Mouse (Mus musculus) hindbrain, embryonic 14.5 days (tissue): ENCODE measurements around the gene Crk. TPM values are rescaled to one million over a fixed set of nuclear protein-coding genes. Genes with fewer than 3 reads are reported as not detected.
"Not testable (repeated sequence)": the region's sequence is repeated elsewhere in the genome, so short reads cannot be mapped to it uniquely, and the experiment has no call there.

Experiments
- ATAC-seq: fragments of 200-750 bp; cut with Nextera tagmentation; 2 replicates; pipeline ENCODE4 v1.8.0; 2017; ENCODE audit warnings: moderate number of reproducible peaks, mild to moderate bottlenecking, moderate TSS enrichment, moderate library complexity; ENCODE audit not compliant: low FRiP score
- DNase-seq: peaks from one replicate; pipeline ENCODE4 v3.0.0-alpha.2; 2015; ENCODE audit warnings: low spot score
- H3K27ac ChIP-seq: fragments of 300-500 bp; sonication (generic); 2 replicates; pipeline ENCODE4 v1.5.1; 2014; ENCODE audit warnings: mild to moderate bottlenecking, moderate library complexity
- H3K27me3 ChIP-seq: fragments of 300-500 bp; sonication (generic); 2 replicates; pipeline ENCODE4 v1.6.1; 2014; ENCODE audit warnings: mild to moderate bottlenecking, low read length, mixed read lengths; ENCODE audit not compliant: control insufficient read depth, insufficient read depth
- H3K36me3 ChIP-seq: fragments of 300-500 bp; sonication (generic); replicated peaks from 2 replicates; pipeline ENCODE4 v1.6.1; 2014; ENCODE audit not compliant: control insufficient read depth, insufficient read depth
- H3K4me1 ChIP-seq: fragments of 300-500 bp; sonication (generic); replicated peaks from 2 replicates; pipeline ENCODE4 v1.6.1; 2014; ENCODE audit warnings: antibody characterized with exemption, low read length, mixed read lengths; ENCODE audit not compliant: control insufficient read depth, insufficient read depth
- H3K4me2 ChIP-seq: fragments of 300-500 bp; sonication (generic); replicated peaks from 2 replicates; pipeline ENCODE4 v1.6.1; 2014; ENCODE audit warnings: mild to moderate bottlenecking, moderate library complexity
- H3K4me3 ChIP-seq: fragments of 300-500 bp; sonication (generic); replicated peaks from 2 replicates; pipeline ENCODE4 v1.5.1; 2014; ENCODE audit warnings: mild to moderate bottlenecking, low read length
- H3K9ac ChIP-seq: fragments of 300-500 bp; sonication (generic); 2 replicates; pipeline ENCODE4 v1.6.1; 2014
- H3K9me3 ChIP-seq: fragments of 300-500 bp; sonication (generic); 2 replicates; pipeline ENCODE4 v1.6.1; 2016; ENCODE audit warnings: low read length; ENCODE audit not compliant: control insufficient read depth
- WGBS: fragments of 180-500 bp; shearing (Covaris S2); extraction: QIAGEN DNeasy Blood & Tissue Kit; methylation state at CpG from one replicate; pipeline ENCODE4 v1.1.7; 2014; 5-methylcytosine and 5-hydroxymethylcytosine counted together
- polyA plus RNA-seq: library from polyadenylated mRNA; unstranded; fragments of >200 nt; fragmentation: Nextera tagmentation; extraction: Ambion mirVana; gene quantifications from 2 replicates; pipeline ENCODE4 v1.2.1, GENCODE M21; 2014

The Crk gene
- polyA plus RNA-seq, 1 experiment from 2014 or later, result 102 TPM

DNA sequence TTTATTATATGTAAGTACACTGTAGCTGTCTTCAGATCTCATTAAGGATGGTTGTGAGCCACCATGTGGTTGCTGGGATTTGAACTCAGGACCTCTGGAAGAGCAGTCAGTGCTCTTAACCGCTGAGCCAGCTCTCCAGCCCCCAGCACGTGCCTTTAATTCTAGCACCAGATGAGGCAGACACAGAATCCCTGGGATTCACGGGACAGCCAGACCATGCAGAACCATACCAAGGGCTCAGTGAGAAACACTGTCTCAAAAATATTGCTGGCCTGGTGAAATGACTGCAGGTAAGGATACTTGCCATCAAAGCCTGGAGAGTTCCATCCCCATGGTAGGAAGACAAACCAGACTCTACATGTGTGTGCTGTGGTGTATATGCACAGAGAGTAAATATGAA, 18.4 kb downstream of the Crk start:
- not testable (repeated sequence) for H3K9me3 ChIP-seq, H3K4me2 ChIP-seq, H3K4me1 ChIP-seq, DNase-seq, H3K9ac ChIP-seq, ATAC-seq, H3K27ac ChIP-seq, H3K4me3 ChIP-seq, H3K27me3 ChIP-seq
- peaks cover 77% of the 10 kb centered on the region for H3K36me3 ChIP-seq
- 99% methylated on average over 3 of the region's 3 CpGs for WGBS

DNA sequence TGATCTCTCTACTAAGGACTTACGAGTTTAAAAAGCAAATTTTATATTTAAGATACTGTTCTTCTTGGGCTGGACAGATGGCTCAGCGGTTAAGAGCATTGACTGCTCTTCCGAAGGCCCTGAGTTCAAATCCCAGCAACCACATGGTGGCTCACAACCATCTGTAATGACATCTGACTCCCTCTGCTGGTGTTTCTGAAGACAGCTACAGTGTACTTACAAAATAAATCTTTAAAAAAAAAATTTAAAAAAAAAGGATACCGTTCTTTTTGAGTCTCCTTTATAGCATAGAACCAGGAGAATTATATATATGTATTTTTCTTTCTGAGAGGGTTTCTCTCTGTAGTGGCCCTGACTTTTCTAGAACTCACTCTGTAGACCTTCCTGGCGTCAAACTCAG, 21.5 kb downstream of the Crk start:
- Histone ChIP-seq H3K27me3 (no peaks in the 10 kb centered on the region), H3K4me3 (no peak overlapping the region), H3K4me1 (no peaks in the 10 kb centered on the region), H3K27ac (no peak overlapping the region), H3K36me3 (peaks cover 79% of the 10 kb centered on the region), H3K9me3 (no peaks in the 10 kb centered on the region), H3K9ac (no peak overlapping the region), H3K4me2 (no peak overlapping the region)
- DNase-seq (no peak), ATAC-seq (no peak)
- 97% methylated on average over 5 of the region's 5 CpGs for WGBS

DNA sequence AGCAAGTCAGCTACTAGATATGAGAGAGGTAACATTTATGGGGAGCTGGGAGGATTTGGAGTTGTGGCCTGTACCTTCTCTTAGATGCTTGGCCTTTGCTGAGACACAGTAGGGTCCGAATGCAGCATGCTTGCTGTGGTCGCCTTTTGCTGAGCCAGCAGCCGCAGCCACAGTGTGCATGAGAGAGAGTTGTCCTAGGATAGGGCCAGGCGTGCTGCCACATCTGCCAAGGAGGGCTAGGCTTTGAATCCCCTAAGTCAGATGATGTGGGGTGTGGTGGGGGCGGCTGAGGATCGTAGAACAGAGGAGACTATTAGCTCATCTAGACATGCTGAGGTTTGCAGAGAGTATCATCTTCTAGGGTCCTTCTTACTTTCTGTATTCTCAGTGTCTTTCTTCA, 23.7 kb downstream of the Crk start:
- no peak overlapping the region for H3K4me2 ChIP-seq
- no peaks in the 10 kb centered on the region for H3K4me1 ChIP-seq
- DNase-seq, result no peak
- peaks cover 83% of the 10 kb centered on the region for H3K36me3 ChIP-seq
- no peak for ATAC-seq
- no peak overlapping the region for H3K9ac ChIP-seq
- H3K9me3 ChIP-seq, result no peaks in the 10 kb centered on the region
- H3K27me3 ChIP-seq, result no peaks in the 10 kb centered on the region
- H3K27ac ChIP-seq, result no peak overlapping the region
- no peak overlapping the region for H3K4me3 ChIP-seq
- WGBS, result 96% methylated on average over 6 of the region's 6 CpGs

DNA sequence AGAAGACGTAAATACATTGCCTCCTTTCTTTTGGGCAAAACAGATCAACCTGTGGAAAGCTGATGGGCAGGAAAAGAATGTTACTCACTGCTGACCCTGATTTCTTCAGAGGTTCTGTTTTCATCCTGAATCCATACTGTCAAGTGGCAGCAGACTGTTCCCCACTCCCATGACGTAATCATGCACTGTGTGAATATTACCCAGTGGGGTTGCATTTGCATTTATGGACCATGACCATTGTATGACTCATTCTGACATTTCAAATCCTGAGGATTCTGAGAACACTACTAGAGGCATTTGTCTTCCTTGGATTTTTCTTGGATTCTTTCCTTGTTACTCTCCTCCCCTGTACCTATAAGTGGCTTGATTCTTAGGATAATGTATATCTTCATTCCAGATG, 24.7 kb downstream of the Crk start:
- Histone ChIP-seq H3K4me2 (no peak overlapping the region), H3K27me3 (no peaks in the 10 kb centered on the region), H3K36me3 (peaks cover 74% of the 10 kb centered on the region), H3K4me3 (no peak overlapping the region), H3K27ac (no peak overlapping the region), H3K9ac (no peak overlapping the region), H3K9me3 (no peaks in the 10 kb centered on the region), H3K4me1 (no peaks in the 10 kb centered on the region)
- DNase-seq, result no peak
- no peak for ATAC-seq
- WGBS, result 82% methylated on average over 2 of the region's 2 CpGs

DNA sequence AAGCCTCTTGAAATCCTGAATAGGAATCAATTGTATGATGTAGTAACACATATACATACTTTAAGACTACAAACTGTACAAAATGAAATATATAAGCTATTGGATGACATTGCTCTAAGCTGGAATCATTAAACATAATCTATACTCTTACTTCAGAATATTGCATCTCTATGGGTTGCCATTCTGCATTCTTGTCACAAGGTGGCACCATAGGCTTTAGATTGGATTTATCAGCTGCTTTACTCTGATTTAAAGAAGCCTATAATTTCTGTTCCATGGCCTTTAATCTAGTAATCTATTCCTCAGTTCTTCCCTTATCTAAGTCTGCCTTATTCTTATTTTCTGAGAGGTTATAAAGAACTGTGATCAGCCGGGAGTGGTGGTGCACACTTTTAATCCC, 34.9 kb downstream of the Crk start:
- Histone ChIP-seq H3K27ac (no peak overlapping the region), H3K9ac (no peak overlapping the region), H3K27me3 (no peaks in the 10 kb centered on the region), H3K4me2 (no peak overlapping the region), H3K36me3 (no peaks in the 10 kb centered on the region), H3K9me3 (no peaks in the 10 kb centered on the region), H3K4me1 (no peaks in the 10 kb centered on the region), H3K4me3 (no peak overlapping the region)
- no peak for ATAC-seq
- DNase-seq, result peak; percentile 51
- 96% methylated on average over 1 of the region's 1 CpGs for WGBS

DNA sequence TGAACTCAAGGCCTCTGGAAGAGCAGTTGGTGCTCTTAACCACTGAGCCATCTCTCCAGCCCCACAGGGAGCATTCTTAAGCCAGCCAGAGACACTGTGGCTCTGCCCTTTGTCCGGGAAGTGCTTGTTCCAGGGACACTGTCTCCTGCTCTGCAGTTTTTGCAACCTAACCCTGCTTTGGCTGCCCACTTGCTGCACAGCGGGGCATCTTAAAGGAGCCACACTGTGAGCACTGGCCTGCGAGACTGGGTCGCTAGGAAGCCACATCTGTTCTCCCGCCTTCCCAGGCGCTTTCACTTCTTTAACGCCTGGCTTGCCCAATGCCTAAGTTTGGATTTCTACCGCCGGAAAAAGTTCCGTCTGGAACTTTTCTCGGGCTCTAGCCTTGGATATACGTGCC, 36.5 kb downstream of the Crk start:
- no peak overlapping the region for H3K4me3 ChIP-seq
- no peaks in the 10 kb centered on the region for H3K36me3 ChIP-seq
- H3K9me3 ChIP-seq, result no peaks in the 10 kb centered on the region
- H3K4me2 ChIP-seq, result no peak overlapping the region; the same call in 1 of the 2 replicates
- H3K4me1 ChIP-seq, result no peaks in the 10 kb centered on the region
- 17% methylated on average over 12 of the region's 12 CpGs for WGBS
- ATAC-seq (no peak), DNase-seq (no peak)
- H3K27me3 ChIP-seq, result no peaks in the 10 kb centered on the region
- H3K9ac ChIP-seq, result no peak overlapping the region
- H3K27ac ChIP-seq, result no peak overlapping the region

DNA sequence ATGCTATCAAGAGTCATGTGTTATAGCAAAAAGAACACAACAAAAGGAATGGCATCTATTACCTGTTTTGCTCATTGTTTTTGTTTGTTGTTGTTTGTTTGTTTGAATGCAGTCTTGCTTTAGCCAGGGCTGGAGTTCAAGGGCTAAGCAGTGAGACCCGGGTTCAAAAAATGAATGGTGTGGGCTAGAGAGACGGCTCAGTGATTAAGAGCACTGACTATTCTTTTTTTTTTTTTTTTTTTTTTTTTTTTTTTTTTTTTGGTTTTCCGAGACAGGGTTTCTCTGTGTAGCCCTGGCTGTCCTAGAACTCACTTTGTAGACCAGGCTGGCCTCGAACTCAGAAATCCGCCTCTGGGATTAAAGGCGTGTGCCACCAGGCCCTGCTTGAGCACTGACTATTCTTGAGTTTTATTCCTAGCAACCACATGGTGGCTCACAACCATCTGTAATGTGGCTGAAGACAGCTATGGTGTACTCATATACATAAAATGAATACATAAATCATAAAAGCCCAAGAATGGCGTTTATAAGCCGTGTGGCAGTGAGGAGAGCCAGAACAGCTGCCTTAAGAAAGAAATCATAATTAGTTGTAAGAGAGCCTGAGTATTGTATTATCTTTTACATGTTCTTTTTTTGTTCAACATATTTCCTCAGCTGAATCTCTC, 37.7 kb downstream of the Crk start:
- Histone ChIP-seq H3K4me3 (no peak overlapping the region), H3K36me3 (no peaks in the 10 kb centered on the region), H3K27me3 (no peaks in the 10 kb centered on the region), H3K9me3 (peaks cover 4% of the 10 kb centered on the region; the same call in 1 of the 2 replicates), H3K9ac (no peak overlapping the region), H3K27ac (no peak overlapping the region), H3K4me1 (no peaks in the 10 kb centered on the region), H3K4me2 (no peak overlapping the region)
- DNase-seq, result no peak
- no peak for ATAC-seq
- WGBS, result 80% methylated on average over 7 of the region's 8 CpGs

DNA sequence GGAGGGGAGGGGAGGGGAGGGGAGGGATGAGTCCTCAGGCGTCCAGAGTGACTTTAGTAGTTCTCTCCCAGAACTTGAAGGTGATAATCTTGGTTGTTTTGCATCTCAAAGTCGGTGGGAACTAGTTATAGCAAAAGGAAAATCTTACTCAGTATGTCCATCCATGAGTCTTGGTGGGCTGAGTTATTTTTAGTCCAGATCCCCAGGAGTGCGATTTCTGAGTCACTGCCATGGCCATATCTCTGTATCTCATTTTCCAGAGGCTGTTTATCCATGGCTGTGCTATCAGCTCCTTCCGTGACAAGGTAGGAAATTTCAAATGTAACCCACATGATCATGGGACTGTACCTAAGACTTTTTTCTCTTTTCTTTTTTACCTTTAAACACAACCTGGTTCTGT, 43.3 kb downstream of the Crk start:
- no peak overlapping the region for H3K27ac ChIP-seq
- ATAC-seq (no peak), DNase-seq (no peak)
- H3K4me2 ChIP-seq, result no peak overlapping the region
- no peaks in the 10 kb centered on the region for H3K36me3 ChIP-seq
- no peaks in the 10 kb centered on the region for H3K4me1 ChIP-seq
- 62% methylated on average over 4 of the region's 4 CpGs for WGBS
- no peak overlapping the region for H3K4me3 ChIP-seq
- no peaks in the 10 kb centered on the region for H3K27me3 ChIP-seq
- no peak overlapping the region for H3K9ac ChIP-seq
- H3K9me3 ChIP-seq, result peaks cover 4% of the 10 kb centered on the region; the same call in 1 of the 2 replicates

DNA sequence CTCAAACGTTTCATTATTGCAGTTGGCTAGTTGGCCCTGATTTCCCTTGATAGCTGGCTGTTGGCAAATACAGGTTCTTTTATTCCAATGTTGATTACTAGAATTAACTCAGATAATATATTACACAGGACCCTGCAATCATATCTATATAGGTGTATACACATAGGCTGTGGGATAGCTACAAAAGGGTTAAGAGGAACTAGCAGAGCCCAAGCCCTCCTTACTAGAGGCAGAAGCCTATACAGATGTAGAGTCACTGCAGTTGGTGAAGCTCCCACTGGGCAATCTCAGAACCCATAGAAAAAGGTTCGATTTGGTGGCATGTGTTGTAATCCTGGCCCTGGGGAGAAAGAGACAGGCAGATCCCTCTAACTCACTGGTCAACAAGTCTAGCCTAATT, 48.1 kb downstream of the Crk start:
- H3K4me3 ChIP-seq, result no peak overlapping the region
- no peaks in the 10 kb centered on the region for H3K36me3 ChIP-seq
- no peak overlapping the region for H3K27ac ChIP-seq
- H3K9me3 ChIP-seq, result no peaks in the 10 kb centered on the region
- ATAC-seq (no peak), DNase-seq (no peak)
- no peak overlapping the region for H3K9ac ChIP-seq
- WGBS, result 79% methylated on average over 2 of the region's 2 CpGs
- H3K4me2 ChIP-seq, result no peak overlapping the region
- H3K27me3 ChIP-seq, result no peaks in the 10 kb centered on the region
- H3K4me1 ChIP-seq, result peaks cover 10% of the 10 kb centered on the region

DNA sequence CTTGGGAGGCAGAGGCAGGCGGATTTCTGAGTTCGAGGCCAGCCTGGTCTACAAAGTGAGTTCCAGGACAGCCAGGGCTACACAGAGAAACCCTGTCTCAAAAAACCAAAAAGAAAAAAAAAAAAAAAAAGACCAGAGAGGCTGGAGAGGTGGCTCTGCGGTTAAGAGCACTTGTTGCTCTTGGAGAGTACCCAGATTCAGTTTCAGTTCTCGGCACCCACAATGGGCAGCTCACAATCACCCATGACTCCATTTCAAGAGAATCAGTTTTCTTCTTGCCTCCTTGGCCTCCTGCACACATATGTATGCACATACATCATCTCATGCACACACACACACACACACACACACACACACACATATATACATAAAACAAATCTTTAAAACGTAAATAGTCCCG, 48.6 kb downstream of the Crk start:
- H3K4me1 ChIP-seq, result peaks cover 10% of the 10 kb centered on the region
- not testable (repeated sequence) for H3K9ac ChIP-seq, H3K36me3 ChIP-seq, H3K9me3 ChIP-seq, H3K27ac ChIP-seq, DNase-seq, H3K4me3 ChIP-seq, ATAC-seq, H3K27me3 ChIP-seq, H3K4me2 ChIP-seq
- WGBS, result 96% methylated on average over 6 of the region's 6 CpGs
